Mouse (Mus musculus) embryonic facial prominence, embryonic 10.5 days (tissue): ENCODE data around the gene Col4a2. TPM values are rescaled to one million over a fixed set of nuclear protein-coding genes. Genes with fewer than 3 reads are reported as not detected.
A peak's percentile ranks its signal among the peaks of the same experiment; 100 is the strongest.

ENCODE experiments used
- DNase-seq: peaks from one replicate; pipeline ENCODE4 v3.0.0-alpha.2; 2017; ENCODE audit warnings: low spot score
- H3K27ac ChIP-seq: fragments of 300-500 bp; sonication (generic); replicated peaks from 2 replicates; pipeline ENCODE4 v1.5.1; 2016; ENCODE audit warnings: mild to moderate bottlenecking
- H3K27me3 ChIP-seq: fragments of 300-500 bp; sonication (generic); replicated peaks from 2 replicates; pipeline ENCODE4 v1.6.1; 2016; ENCODE audit warnings: low read depth, mild to moderate bottlenecking; ENCODE audit not compliant: poor library complexity, severe bottlenecking
- H3K36me3 ChIP-seq: fragments of 300-500 bp; sonication (generic); replicated peaks from 2 replicates; pipeline ENCODE4 v1.6.1; 2016; ENCODE audit warnings: mild to moderate bottlenecking, moderate library complexity
- H3K4me1 ChIP-seq: fragments of 300-500 bp; sonication (generic); 2 replicates; pipeline ENCODE4 v1.6.1; 2016
- H3K4me3 ChIP-seq: fragments of 300-500 bp; sonication (generic); 2 replicates; pipeline ENCODE4 v1.5.1; 2016; ENCODE audit warnings: mild to moderate bottlenecking, moderate library complexity
- H3K9me3 ChIP-seq: fragments of 300-500 bp; sonication (generic); 2 replicates; pipeline ENCODE4 v1.6.1; 2016; ENCODE audit warnings: mild to moderate bottlenecking
- WGBS: fragments of 180-500 bp; shearing (Covaris S2); methylation state at CpG from one replicate; pipeline ENCODE4 v1.1.7; 2016; 5-methylcytosine and 5-hydroxymethylcytosine counted together
- polyA plus RNA-seq: library from polyadenylated mRNA; unstranded; fragments of >200 nt; fragmentation: Nextera tagmentation; extraction: Ambion mirVana; gene quantifications from 2 replicates; pipeline ENCODE4 v1.2.1, GENCODE M21; 2016

Gene Col4a2
- polyA plus RNA-seq, 1 experiment from 2014 or later: 54.7 TPM

DNA sequence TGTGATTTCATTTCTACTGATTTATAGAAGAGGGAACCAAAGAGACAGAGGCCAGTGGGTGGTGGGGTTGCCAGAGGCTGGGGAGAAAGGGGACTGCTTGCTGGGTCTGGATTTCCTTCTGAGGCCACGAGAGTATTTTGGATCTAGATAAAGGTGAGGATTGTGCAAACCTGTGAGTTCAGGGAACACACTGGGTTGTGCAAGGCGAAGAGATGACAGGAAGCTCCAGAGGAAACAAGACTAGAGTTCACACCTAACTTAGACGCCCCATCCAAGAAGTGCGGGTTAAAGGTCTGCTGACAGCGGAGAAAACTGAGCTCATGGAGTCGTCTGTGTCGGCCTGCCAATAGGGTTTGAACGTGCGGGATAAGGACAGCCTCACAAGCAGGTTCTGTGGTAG is 84.5 kb downstream of the Col4a2 start:
- H3K27ac ChIP-seq: no peak overlapping the region
- no peak for DNase-seq
- no peak overlapping the region for H3K4me3 ChIP-seq
- H3K4me1 ChIP-seq: peaks cover 37% of the 10 kb centered on the region
- WGBS: 82% methylated on average over 9 of the region's 9 CpGs
- no peaks in the 10 kb centered on the region for H3K27me3 ChIP-seq
- H3K36me3 ChIP-seq: peaks cover 38% of the 10 kb centered on the region
- H3K9me3 ChIP-seq: 0 out of 2 replicates have a peak, but pooled peaks cover under 1% of the 10 kb centered on the region

DNA sequence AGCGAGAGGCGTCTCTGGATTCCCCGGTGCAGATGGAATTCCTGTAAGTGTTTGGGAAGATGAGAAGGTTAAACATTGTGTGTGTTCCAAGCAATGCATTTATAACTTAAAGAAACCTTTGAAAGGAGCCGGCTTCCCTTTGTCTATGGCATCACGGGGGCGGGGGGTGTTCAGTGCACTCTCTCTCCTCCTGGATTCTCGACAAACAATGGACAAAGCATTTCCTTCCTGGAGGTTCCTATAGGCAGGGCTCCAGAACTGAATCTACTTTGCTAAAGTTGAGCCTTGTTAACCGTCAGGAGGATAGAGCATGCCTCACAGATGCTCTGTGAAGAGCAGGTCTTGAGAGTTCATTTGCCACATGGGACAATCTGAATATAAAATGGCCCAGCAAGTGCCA is 87.1 kb downstream of the Col4a2 start:
- 31% methylated on average over 8 of the region's 8 CpGs for WGBS

DNA sequence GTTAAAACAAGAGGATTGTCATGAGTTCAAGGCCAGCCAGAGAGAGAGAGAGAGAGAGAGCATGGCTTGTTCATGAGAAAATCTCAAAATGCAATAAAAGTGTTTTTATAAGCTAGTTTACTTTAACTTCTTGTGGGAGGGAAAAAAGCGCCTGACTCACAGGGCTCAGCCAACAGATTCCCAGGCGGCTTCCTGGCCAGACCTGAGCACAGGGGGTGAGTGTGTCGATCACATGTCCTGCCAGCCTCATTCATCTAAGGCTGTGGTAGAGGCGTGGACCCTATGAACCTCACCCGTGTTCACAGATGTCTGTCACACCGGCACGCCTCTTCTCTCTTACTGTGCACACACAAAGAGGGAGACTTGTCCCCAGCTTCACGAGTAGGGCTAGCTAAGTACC is 87.6 kb downstream of the Col4a2 start:
- DNase-seq: no peak
- Histone ChIP-seq H3K4me3 (no peak overlapping the region), H3K4me1 (peaks cover 42% of the 10 kb centered on the region), H3K9me3 (no peaks in the 10 kb centered on the region), H3K27ac (peak overlapping the region; percentile 71), H3K27me3 (no peaks in the 10 kb centered on the region), H3K36me3 (peaks cover 64% of the 10 kb centered on the region)
- 82% methylated on average over 8 of the region's 8 CpGs for WGBS

More for the DNA sequence above, 87.1 kb downstream of the Col4a2 start:
- Histone ChIP-seq H3K27me3 (no peaks in the 10 kb centered on the region), H3K9me3 (no peaks in the 10 kb centered on the region), H3K4me1 (peaks cover 36% of the 10 kb centered on the region), H3K36me3 (peaks cover 59% of the 10 kb centered on the region), H3K27ac (peak overlapping the region; percentile 71), H3K4me3 (no peak overlapping the region)
- DNase-seq: no peak

DNA sequence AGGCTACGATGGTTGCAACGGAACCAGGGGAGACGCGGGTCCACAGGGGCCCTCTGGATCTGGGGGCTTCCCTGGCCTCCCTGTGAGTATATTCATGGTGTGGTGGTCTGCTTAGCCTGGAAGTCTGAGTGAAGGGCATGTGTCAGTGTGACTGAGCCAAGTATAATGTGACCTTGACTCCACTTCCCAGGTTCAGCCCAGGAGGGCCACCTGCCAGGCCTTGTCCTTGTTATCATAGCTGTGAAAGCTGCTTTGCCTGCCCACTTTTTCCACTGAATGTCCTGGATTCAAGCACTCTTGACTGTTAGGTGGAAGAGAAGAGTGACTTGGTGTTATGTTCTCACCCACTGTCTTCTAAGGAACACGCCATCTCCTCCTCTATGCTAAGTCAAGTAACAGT is 88.6 kb downstream of the Col4a2 start:
- 93% methylated on average over 5 of the region's 5 CpGs for WGBS
- H3K36me3 ChIP-seq: peaks cover 66% of the 10 kb centered on the region

GRCm38 (mm10) chr8:11402220-11402619 is 89.6 kb downstream of the Col4a2 start:
- Histone ChIP-seq H3K27ac (no peak overlapping the region), H3K9me3 (no peaks in the 10 kb centered on the region), H3K36me3 (peaks cover 70% of the 10 kb centered on the region), H3K4me3 (no peak overlapping the region), H3K4me1 (peaks cover 47% of the 10 kb centered on the region), H3K27me3 (no peaks in the 10 kb centered on the region)
- no peak for DNase-seq
- 90% methylated on average over 4 of the region's 4 CpGs for WGBS

More for the DNA sequence above, 88.6 kb downstream of the Col4a2 start:
- Histone ChIP-seq H3K4me1 (peaks cover 45% of the 10 kb centered on the region), H3K27me3 (no peaks in the 10 kb centered on the region), H3K27ac (no peak overlapping the region), H3K4me3 (no peak overlapping the region), H3K9me3 (no peaks in the 10 kb centered on the region)
- DNase-seq: no peak

DNA sequence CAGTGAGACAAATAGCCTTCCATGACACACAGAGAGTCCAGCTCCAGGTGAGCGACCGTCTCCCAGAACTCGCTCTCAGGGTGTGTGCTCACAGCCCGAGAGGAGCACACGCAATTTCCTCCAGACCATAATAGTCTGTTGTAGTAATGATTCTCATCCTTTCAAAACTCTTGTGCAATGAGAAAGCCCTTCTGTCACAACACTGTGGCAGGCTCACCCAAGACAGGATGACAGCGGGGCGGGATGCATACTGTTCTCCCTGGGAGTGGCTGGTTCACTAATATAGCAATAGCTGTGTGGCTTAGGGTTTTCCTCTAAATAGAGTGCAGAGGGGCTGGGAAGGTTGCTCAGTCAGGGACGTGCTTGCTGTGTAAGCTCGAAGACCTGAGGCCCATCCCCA is 91.2 kb downstream of the Col4a2 start:
- WGBS: 91% methylated on average over 9 of the region's 9 CpGs
- H3K27ac ChIP-seq: peak overlapping the region; percentile 48; the same call in 1 of the 2 replicates

DNA sequence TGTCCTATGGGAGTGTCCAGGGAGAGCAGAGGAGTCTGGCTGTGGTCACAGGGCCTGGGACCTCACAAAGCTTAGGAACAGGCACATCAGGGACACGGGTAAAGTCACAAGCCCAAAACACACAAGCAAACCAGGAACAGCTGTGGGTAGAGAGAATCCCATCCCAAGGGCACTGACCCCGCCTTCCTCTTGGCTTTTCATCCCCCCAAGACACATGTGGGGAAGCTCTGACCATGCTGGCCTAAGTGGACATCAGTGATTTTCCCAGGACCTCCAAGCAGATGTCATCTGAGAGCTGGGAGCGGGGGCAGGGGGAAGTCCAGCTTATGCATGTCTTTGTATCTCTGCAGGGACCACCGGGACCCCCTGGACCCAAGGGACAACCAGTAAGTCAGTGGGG is 92.0 kb downstream of the Col4a2 start:
- Histone ChIP-seq H3K4me3 (no peak overlapping the region), H3K36me3 (peaks cover 82% of the 10 kb centered on the region), H3K27me3 (no peaks in the 10 kb centered on the region), H3K4me1 (peaks cover 35% of the 10 kb centered on the region), H3K9me3 (no peaks in the 10 kb centered on the region), H3K27ac (peak overlapping the region; percentile 70; the same call in 1 of the 2 replicates)
- no peak for DNase-seq
- WGBS: 50% methylated on average over 4 of the region's 4 CpGs

More for the DNA sequence above, 91.2 kb downstream of the Col4a2 start:
- no peaks in the 10 kb centered on the region for H3K27me3 ChIP-seq
- no peaks in the 10 kb centered on the region for H3K9me3 ChIP-seq
- H3K36me3 ChIP-seq: peaks cover 82% of the 10 kb centered on the region
- no peak overlapping the region for H3K4me3 ChIP-seq
- no peak for DNase-seq
- H3K4me1 ChIP-seq: peaks cover 43% of the 10 kb centered on the region

DNA sequence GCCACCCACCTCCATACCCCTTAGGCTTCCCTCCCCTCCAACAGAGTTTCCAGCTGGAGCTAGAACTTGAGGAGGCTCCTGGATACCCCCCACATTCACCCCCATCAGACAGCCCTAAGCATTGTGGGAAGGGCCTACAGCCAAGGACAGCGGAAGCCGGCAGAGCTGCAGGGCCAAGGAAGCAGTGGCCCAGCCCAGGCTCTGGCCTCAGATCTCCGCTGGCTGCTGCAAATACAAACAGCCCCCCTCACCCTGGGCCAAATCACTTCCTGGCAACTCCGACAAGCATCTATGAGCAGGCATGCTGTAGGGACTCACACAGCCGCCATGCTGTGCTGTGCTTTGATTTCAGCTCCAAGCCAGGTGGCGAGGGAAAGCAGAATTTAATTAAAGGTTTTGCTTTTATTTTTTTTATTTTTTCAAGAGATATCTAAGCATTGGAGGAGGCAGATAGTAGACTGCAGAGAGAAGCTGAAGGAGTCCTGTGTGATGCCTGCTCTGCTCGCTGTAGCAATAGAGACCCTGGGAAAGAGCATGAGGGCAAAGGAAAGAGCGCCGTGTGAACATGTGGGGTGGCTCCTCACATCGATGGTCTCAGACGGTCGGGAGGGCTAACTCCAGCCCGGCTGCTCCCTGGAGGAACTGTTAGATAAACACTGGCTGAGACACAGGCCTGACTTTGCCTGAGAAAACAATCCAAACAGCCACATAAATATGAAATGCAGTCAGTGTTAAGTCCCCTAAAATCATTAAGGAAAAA is 93.3 kb downstream of the Col4a2 start:
- 41% methylated on average over 13 of the region's 13 CpGs for WGBS
- peaks cover 30% of the 10 kb centered on the region for H3K4me1 ChIP-seq
- peaks cover 87% of the 10 kb centered on the region for H3K36me3 ChIP-seq
- no peaks in the 10 kb centered on the region for H3K9me3 ChIP-seq
- no peak overlapping the region for H3K4me3 ChIP-seq
- peak; percentile 54 for DNase-seq
- no peaks in the 10 kb centered on the region for H3K27me3 ChIP-seq
- H3K27ac ChIP-seq: peak overlapping the region; percentile 70

DNA sequence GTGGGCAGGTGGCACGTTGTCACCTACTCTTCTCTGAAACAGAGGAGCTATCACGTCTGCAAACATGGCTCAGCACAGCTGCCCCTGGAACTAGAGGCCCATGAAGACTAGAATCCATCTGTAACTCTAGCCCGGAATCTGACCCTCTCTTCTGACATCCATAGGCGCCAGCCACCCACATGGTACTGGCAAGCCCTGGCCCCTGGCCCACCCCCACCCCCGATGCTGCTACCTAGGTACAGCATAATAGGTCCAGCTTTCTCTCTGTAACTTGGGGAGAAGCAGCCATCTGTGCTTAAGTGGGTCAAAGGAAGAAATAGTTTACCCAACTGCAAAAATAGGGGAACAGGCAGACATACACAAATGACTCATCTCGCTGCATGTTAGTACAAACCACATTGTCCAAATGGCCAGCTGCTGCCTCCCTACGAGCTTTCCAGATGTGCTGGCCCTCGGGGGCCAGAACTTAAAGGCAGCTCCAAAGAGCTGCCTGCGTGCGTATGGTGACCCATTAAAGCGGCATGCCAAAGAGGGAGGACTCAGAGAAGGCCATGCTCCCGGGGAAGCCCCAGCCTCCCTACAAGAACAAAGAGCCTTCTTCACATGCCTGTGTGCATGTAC is 99.0 kb downstream of the Col4a2 start:
- peaks cover 85% of the 10 kb centered on the region for H3K36me3 ChIP-seq

GRCm38 (mm10) chr8:11412450-11412849 is 99.8 kb downstream of the Col4a2 start:
- Histone ChIP-seq H3K27ac (peak overlapping the region; percentile 74), H3K9me3 (no peaks in the 10 kb centered on the region), H3K27me3 (no peaks in the 10 kb centered on the region), H3K4me3 (no peak overlapping the region), H3K4me1 (peaks cover 27% of the 10 kb centered on the region), H3K36me3 (peaks cover 77% of the 10 kb centered on the region)
- WGBS: 68% methylated on average over 5 of the region's 5 CpGs
- no peak for DNase-seq

More for the DNA sequence above, 99.0 kb downstream of the Col4a2 start:
- H3K4me3 ChIP-seq: no peak overlapping the region
- no peaks in the 10 kb centered on the region for H3K27me3 ChIP-seq
- H3K9me3 ChIP-seq: no peaks in the 10 kb centered on the region
- WGBS: 63% methylated on average over 12 of the region's 12 CpGs
- H3K4me1 ChIP-seq: peaks cover 27% of the 10 kb centered on the region
- DNase-seq: peak; percentile 42
- peak overlapping the region; percentile 74 for H3K27ac ChIP-seq

GRCm38 (mm10) chr8:11414304-11414703 is 101.7 kb downstream of the Col4a2 start:
- peaks cover 66% of the 10 kb centered on the region for H3K36me3 ChIP-seq
- no peaks in the 10 kb centered on the region for H3K9me3 ChIP-seq
- no peak overlapping the region for H3K4me3 ChIP-seq
- H3K27ac ChIP-seq: no peak overlapping the region; the same call in 1 of the 2 replicates
- 69% methylated on average over 8 of the region's 8 CpGs for WGBS
- no peak for DNase-seq
- H3K4me1 ChIP-seq: peaks cover 33% of the 10 kb centered on the region
- no peaks in the 10 kb centered on the region for H3K27me3 ChIP-seq

DNA sequence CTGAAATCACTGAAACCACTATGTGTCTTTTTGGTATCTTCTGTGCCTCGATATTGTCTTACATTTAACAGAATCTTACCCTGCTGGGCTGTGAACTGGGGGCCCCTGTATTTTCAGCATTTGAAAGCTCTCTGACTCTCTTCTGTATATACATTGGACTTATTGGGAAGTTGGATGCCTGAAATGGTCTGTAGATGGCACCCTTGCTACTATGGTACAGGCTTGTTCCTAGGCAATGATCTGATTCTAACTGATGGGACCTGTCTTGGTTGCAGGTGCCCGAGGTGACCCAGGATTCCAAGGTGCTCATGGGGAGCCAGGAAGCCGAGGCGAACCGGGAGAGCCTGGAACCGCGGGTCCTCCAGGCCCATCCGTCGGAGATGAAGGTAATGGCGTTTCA is 102.5 kb downstream of the Col4a2 start:
- DNase-seq: no peak
- 87% methylated on average over 10 of the region's 10 CpGs for WGBS

GRCm38 (mm10) chr8:11417762-11418161 is 105.2 kb downstream of the Col4a2 start:
- DNase-seq: no peak
- H3K36me3 ChIP-seq: peaks cover 65% of the 10 kb centered on the region
- peaks cover 13% of the 10 kb centered on the region for H3K4me1 ChIP-seq
- no peak overlapping the region for H3K27ac ChIP-seq
- WGBS: 86% methylated on average over 13 of the region's 13 CpGs
- no peak overlapping the region for H3K4me3 ChIP-seq
- no peaks in the 10 kb centered on the region for H3K27me3 ChIP-seq
- H3K9me3 ChIP-seq: no peaks in the 10 kb centered on the region

More for the DNA sequence above, 102.5 kb downstream of the Col4a2 start:
- Histone ChIP-seq H3K36me3 (peaks cover 60% of the 10 kb centered on the region), H3K27ac (no peak overlapping the region), H3K27me3 (no peaks in the 10 kb centered on the region), H3K4me1 (peaks cover 34% of the 10 kb centered on the region), H3K4me3 (no peak overlapping the region), H3K9me3 (no peaks in the 10 kb centered on the region)
